Mouse (Mus musculus) brain, embryonic 14.5 days (tissue): ENCODE results near the gene Trim17.

Experiments
- CTCF ChIP-seq: fragments of 200-500 bp; IDR thresholded peaks from 2 replicates; pipeline ENCODE4 v1.5.1; 2012; ENCODE audit warnings: inconsistent platforms, mild to moderate bottlenecking, moderate library complexity, borderline replicate concordance; ENCODE audit not compliant: insufficient read depth, insufficient read length; ENCODE audit errors: extremely low read depth
- POLR2A ChIP-seq: fragments of 200-500 bp; IDR thresholded peaks from 2 replicates; pipeline ENCODE4 v1.6.1; 2012; ENCODE audit warnings: mild to moderate bottlenecking, inconsistent platforms, borderline replicate concordance; ENCODE audit not compliant: poor library complexity, insufficient read depth, insufficient read length, severe bottlenecking; ENCODE audit errors: extremely low read depth

DNA sequence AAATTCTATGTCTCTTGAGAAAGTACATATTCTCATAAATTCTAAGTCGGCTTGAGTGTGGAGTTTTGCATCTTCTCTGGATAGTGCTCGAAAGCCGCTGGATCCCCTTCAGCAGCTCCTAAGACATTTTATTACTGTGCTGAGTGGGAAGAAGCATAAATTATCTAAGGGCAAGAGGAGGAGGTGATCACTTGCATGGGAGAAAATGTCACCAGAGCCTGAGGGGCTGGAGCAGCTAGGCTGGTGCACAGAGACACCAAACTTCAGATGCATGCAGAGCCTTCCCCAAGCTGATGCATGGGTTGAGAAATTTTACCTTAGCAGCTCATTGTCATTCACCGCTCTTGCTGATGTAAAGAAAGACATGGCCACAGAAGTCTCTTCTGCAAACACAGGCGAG lies 10.3 kb upstream of the Trim17 start:
- TF ChIP-seq POLR2A (no peak), CTCF (no peak)
